Mouse (Mus musculus) urinary bladder, postnatal 36 days (tissue): ENCODE data around the gene Gm17660.

Source experiments
- DNase-seq, 2 experiments: peaks; one replicate each; pipeline ENCODE4 v3.0.0; 2022; ENCODE audit warnings: low spot score in 2 of 2, mixed read lengths in 1 of 2

Gene Gm17660

GRCm38 (mm10) chr5:104077508-104077907 lies at the start of gene Gm17660:
Gm17660 (minus strand) TSS chr5:104077608.
- DNase-seq, result no peak

GRCm38 (mm10) chr5:104126561-104127320 lies 49.3 kb upstream of the Gm17660 start:
- DNase-seq, result no peak

- DNase-seq, result no peak
These were observed 46.7 kb upstream of the Gm17660 start for GRCm38 (mm10) chr5:104124016-104124658.

GRCm38 (mm10) chr5:104115890-104116289 lies 38.5 kb upstream of the Gm17660 start:
- DNase-seq, result no peak

GRCm38 (mm10) chr5:104115118-104115517 lies 37.7 kb upstream of the Gm17660 start:
- peak in 1 of 2 experiments; percentile 55 for DNase-seq

- no peak for DNase-seq
These were observed 36.2 kb upstream of the Gm17660 start, which contains the start of gene Sparcl1 for GRCm38 (mm10) chr5:104113491-104114172. Sparcl1 (minus strand) TSS chr5:104113733.

GRCm38 (mm10) chr5:104112511-104112910 lies 35.1 kb upstream of the Gm17660 start:
- DNase-seq, result no peak

- DNase-seq, result no peak
These were observed 34.6 kb upstream of the Gm17660 start for GRCm38 (mm10) chr5:104112016-104112415.

GRCm38 (mm10) chr5:104110171-104110920 lies 32.9 kb upstream of the Gm17660 start:
- no peak for DNase-seq

- no peak for DNase-seq
These were observed 32.1 kb upstream of the Gm17660 start for GRCm38 (mm10) chr5:104109516-104109915.

GRCm38 (mm10) chr5:104108879-104109369 lies 31.5 kb upstream of the Gm17660 start:
- no peak for DNase-seq

- no peak for DNase-seq
These were observed 30.9 kb upstream of the Gm17660 start for GRCm38 (mm10) chr5:104108127-104108875.

- no peak for DNase-seq
These were observed 26.7 kb upstream of the Gm17660 start for GRCm38 (mm10) chr5:104104111-104104510.

- DNase-seq, result no peak
These were observed 25.8 kb upstream of the Gm17660 start for GRCm38 (mm10) chr5:104103171-104103570.

- no peak for DNase-seq
These were observed 24.5 kb upstream of the Gm17660 start for GRCm38 (mm10) chr5:104101678-104102531.

- DNase-seq, result peak in 1 of 2 experiments; percentile 36
These were observed 18.9 kb upstream of the Gm17660 start for GRCm38 (mm10) chr5:104096078-104096938.

- DNase-seq, result no peak
These were observed 18.1 kb upstream of the Gm17660 start for GRCm38 (mm10) chr5:104095416-104096077.

GRCm38 (mm10) chr5:104089751-104090150 lies 12.3 kb upstream of the Gm17660 start:
- no peak for DNase-seq
